Mouse (Mus musculus): ENCODE data around the gene Tmem38b. TPM values are rescaled to one million over a fixed set of nuclear protein-coding genes. Genes with fewer than 3 reads are reported as not detected.

Tmem38b gene
- polyA plus RNA-seq, 1 experiment from 2014 or later: 19.8 TPM

DNA sequence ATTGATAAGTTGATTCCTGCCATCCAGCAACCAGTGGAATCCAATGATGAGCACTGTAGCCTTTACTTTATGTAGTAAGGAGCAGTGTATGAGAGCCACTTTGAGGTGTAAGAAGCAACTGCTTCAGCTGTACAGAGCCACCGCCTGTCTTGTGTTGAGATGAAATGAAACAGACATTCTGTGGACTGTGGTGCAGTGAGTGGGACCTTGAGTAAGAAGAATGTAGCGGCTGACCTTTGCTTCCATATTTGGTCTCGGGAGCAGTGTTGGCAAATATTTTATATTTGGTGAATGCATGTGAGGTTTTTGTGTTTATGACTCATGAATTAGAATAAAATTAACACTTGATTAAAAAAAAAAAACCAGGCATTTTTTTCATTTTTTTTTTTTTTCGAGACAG lies 21.7 kb downstream of the Tmem38b start:
- in situ Hi-C loops (cut with MboI; ENCODE audit: low pct_unique_long_range_greater_than_20kb): loop anchor here (10.0 kb wide), 1 partner anchor 93 kb away; no protein-coding TSS in a partner anchor
- no peak for DNase-seq (ENCODE audit: low read depth, low spot score)
- no peaks in the 10 kb centered on the region for H3K27me3 ChIP-seq
- TF ChIP-seq CTCF (IDR thresholded peaks at IDR 0.05): no peak
- ATAC-seq: no peak
- POLR2A ChIA-PET: no interaction called here
- CTCF ChIA-PET: interaction anchor here (1.0 kb wide), 1 partner anchor 107 kb away, joined by 3 read pairs; no protein-coding TSS in a partner anchor

DNA sequence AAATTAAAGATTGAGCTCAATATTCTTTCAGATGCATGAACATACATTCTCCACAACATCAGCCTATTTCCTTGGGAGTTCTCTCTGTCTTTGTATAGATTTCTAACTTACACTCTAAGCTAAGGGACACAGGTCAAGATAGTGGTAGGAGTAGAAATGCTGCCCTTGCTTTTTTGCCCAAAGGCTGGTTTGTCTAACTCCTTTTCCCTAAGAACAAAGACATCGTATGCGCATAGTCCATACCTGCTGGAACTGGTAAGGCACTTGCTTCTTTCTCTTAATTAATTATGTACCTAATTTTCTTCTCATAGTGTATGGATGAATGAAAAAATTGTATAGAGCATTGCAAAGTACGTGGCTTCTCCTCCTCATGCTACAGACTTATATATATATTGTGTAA lies 22.5 kb downstream of the Tmem38b start:
- in situ Hi-C loops (cut with MboI; ENCODE audit: low pct_unique_long_range_greater_than_20kb): loop anchor here (10.0 kb wide), 1 partner anchor 94 kb away; no protein-coding TSS in a partner anchor
- ChIA-PET POLR2A (interaction anchor here (0.8 kb wide), 1 partner anchor 1488 kb away, joined by 3 read pairs; no protein-coding TSS in a partner anchor), CTCF (interaction anchor here (1.4 to 1.8 kb wide), 2 partner anchors 36 to 110 kb away, joined by 3 to 4 read pairs; no protein-coding TSS in a partner anchor)
- H3K27me3 ChIP-seq: no peaks in the 10 kb centered on the region
- DNase-seq (ENCODE audit: low read depth, low spot score) (no peak), ATAC-seq (no peak)
- no peak for TF ChIP-seq CTCF (IDR thresholded peaks at IDR 0.05)

DNA sequence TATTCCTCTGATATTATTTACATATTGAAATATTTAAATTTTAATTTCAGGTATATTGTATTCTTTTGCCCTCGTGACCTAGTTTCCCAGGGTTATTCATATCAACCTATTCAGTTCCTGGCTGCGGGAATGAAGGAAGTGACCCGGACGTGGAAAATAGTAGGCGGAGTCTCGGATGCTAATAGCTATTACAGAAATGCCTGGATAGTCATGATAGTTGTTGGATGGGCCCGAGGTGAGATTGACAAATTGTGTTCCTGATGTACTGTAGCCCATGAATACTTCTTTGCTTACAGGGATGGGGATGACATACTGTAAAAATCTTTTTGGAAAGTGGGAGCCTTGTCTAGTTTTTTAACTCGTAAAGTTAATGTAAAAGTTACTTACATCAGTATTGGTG lies 23.0 kb downstream of the Tmem38b start:
- in situ Hi-C loops (cut with MboI; ENCODE audit: low pct_unique_long_range_greater_than_20kb): loop anchor here (10.0 kb wide), 1 partner anchor 94 kb away; no protein-coding TSS in a partner anchor
- ChIA-PET CTCF (interaction anchor here (1.4 to 1.8 kb wide), 2 partner anchors 36 to 110 kb away, joined by 3 to 4 read pairs; no protein-coding TSS in a partner anchor), POLR2A (interaction anchor here (0.8 kb wide), 1 partner anchor 1488 kb away, joined by 3 read pairs; no protein-coding TSS in a partner anchor)
- no peak for DNase-seq (ENCODE audit: low read depth, low spot score)
- no peak for ATAC-seq
- no peak for TF ChIP-seq CTCF (IDR thresholded peaks at IDR 0.05)
- no peaks in the 10 kb centered on the region for H3K27me3 ChIP-seq

DNA sequence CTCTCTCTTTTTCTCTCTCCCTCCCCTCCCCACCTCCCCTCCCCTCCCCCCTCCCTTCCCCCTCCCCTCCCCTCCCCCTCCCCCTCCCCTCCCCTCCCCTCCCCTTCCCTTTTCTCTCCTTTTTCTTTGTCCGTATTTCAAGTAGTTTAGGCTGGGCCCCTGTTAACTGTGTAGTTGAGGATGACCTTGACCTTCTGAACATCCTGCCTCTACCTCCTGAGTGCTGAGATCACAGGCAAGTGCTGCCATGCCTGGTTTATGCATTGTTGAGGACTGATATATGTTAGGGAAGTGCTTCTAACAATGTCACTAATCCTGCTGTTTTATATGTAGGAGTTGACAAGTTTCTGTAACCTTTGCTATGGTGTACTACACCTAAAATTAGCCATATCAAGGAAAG lies 24.0 kb downstream of the Tmem38b start:
- ChIA-PET CTCF (interaction anchor here (1.8 kb wide), 1 partner anchor 35 kb away, joined by 3 read pairs; no protein-coding TSS in a partner anchor), POLR2A (no interaction called here)
- ATAC-seq (no peak), DNase-seq (ENCODE audit: low read depth, low spot score) (no peak)
- no peak for TF ChIP-seq CTCF (IDR thresholded peaks at IDR 0.05)
- in situ Hi-C loops (cut with MboI; ENCODE audit: low pct_unique_long_range_greater_than_20kb): loop anchor here (10.0 kb wide), 1 partner anchor 95 kb away; no protein-coding TSS in a partner anchor
- H3K27me3 ChIP-seq: no peaks in the 10 kb centered on the region

DNA sequence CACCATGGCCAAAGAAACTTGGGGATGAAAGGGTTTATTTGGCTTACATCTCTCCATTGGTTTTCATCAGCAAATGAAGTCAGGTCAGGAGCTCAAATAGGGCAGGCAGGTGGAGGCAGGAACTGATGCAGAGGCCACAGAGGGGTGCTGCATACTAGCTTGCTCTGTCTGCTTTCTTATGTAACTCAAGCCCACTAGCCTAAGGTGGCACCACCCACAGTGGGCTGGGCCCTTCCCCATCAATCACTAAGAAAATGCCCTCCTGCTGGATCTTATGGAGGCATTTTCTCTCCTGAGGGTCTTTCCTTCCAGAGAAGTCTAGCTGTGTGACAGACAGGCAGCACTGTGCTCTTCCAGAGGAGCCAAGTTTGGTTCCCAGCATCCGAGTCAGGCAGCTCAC lies 27.5 kb downstream of the Tmem38b start:
- ChIA-PET POLR2A (no interaction called here), CTCF (interaction anchor here (1.1 to 1.4 kb wide), 2 partner anchors 8 to 113 kb away, joined by 3 to 4 read pairs; no protein-coding TSS in a partner anchor)
- in situ Hi-C loops (cut with MboI; ENCODE audit: low pct_unique_long_range_greater_than_20kb): no loop called here
- ATAC-seq: no peak
- no peak for TF ChIP-seq CTCF (IDR thresholded peaks at IDR 0.05)
- DNase-seq (ENCODE audit: low read depth, low spot score): no peak
- H3K27me3 ChIP-seq: no peaks in the 10 kb centered on the region

DNA sequence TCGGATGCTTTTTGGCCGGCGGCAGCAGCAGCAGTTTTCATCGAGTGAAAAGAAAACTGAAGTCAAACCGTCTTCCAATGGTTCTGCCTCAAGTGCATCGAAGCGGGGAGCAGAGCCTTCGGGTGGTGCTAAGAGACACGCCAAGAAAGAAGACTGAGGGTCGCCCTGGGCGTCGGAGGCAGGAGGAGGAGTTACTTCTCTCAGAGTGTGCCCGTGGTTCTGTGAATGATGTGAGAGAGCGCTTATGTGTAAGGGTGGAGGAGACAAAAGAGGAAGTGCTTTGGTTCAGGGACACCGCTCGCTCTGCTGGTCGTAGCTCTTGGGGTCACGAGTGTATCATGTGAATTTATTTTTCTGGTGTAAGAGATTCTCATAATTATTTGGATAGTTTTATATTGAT lies 34.1 kb downstream of the Tmem38b start:
- ChIA-PET POLR2A (no interaction called here), CTCF (no interaction called here)
- no peak for ATAC-seq
- in situ Hi-C loops (cut with MboI; ENCODE audit: low pct_unique_long_range_greater_than_20kb): no loop called here
- no peak for DNase-seq (ENCODE audit: low read depth, low spot score)
- no peak for TF ChIP-seq CTCF (IDR thresholded peaks at IDR 0.05)
- H3K27me3 ChIP-seq: no peaks in the 10 kb centered on the region

DNA sequence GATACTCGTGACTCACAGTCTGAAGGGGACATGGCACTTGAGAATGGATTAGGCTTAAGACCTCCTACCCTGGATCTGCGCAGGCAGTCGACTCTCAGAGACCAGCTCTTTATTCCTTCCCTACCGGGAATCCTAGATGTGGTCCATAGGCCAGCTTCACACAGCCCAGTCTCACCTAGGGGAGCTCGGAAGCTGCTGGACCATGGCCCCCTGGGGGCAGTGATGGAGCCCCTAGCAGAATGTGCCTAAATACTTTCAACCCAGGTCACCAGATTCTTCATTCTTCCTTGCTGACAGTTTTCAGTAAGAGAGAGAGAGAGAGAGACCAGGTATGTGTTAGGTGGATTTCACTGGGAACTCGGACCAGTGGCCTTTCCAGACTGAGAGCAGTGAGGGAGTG lies 36.3 kb downstream of the Tmem38b start:
- ATAC-seq (no peak), DNase-seq (ENCODE audit: low read depth, low spot score) (no peak)
- CTCF ChIA-PET: no interaction called here
- H3K27me3 ChIP-seq: no peaks in the 10 kb centered on the region
- no peak for TF ChIP-seq CTCF (IDR thresholded peaks at IDR 0.05)
- POLR2A ChIA-PET: no interaction called here
- in situ Hi-C loops (cut with MboI; ENCODE audit: low pct_unique_long_range_greater_than_20kb): no loop called here

DNA sequence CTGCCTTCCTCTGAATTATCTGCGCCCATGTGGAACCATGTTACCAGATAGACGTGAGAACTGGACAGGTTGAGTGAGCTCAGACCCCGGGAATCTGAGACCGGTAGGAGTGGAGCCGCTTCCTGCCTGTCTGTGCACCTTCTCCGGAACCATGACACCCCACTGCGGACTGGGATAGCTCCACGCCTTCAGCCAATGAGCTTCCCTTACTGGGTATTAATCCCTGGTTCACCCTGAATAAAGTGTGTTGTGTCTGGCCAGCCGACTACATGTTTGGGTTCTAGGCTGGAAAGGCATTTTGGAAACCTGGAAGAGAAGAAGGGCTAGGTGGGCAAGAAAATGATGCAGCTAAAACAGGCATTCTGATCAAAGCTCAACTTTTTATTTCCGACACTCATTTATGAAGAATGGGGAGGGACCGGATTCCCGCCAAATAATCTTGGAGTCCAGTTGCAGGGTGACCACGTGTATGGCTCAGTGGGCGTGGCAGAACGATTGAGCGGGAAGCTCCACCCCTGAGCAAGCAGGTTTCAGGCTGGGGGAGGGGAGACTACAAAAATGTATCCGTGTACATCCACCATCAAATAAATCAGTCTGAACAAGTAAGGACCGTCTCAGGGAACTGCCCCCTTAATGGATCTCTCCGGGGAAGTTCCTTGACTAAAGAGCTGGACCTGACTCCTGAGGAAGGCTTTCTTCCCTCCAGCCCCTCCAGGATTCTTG lies 38.4 kb downstream of the Tmem38b start:
- ChIA-PET POLR2A (no interaction called here), CTCF (no interaction called here)
- TF ChIP-seq CTCF (IDR thresholded peaks at IDR 0.05): no peak
- in situ Hi-C loops (cut with MboI; ENCODE audit: low pct_unique_long_range_greater_than_20kb): no loop called here
- ATAC-seq (no peak), DNase-seq (ENCODE audit: low read depth, low spot score) (no peak)
- H3K27me3 ChIP-seq: no peaks in the 10 kb centered on the region

DNA sequence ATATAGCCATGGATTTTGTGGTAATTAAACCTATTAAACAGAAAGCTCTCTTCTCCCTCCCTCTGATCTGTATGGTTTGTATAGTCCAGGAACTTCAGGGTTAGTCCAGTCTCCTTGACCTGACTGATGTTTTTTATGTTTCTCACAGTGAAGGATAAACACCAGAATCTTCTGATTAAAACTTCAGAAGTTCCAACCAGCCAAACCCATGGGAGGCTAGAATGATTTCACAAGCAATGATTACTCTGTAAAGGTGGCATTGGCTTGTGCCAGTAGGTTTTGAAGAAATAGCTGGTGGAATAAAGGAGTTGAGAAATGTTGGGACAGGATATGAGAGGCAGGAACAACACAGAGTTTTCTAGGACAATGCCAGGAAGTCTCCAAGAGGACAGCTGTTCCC lies 40.6 kb downstream of the Tmem38b start:
- DNase-seq (ENCODE audit: low read depth, low spot score) (no peak), ATAC-seq (no peak)
- in situ Hi-C loops (cut with MboI; ENCODE audit: low pct_unique_long_range_greater_than_20kb): no loop called here
- TF ChIP-seq CTCF (IDR thresholded peaks at IDR 0.05): no peak
- CTCF ChIA-PET: interaction anchor here (0.8 kb wide), 1 partner anchor 9 kb away, joined by 3 read pairs; no protein-coding TSS in a partner anchor
- H3K27me3 ChIP-seq: no peaks in the 10 kb centered on the region
- POLR2A ChIA-PET: no interaction called here

DNA sequence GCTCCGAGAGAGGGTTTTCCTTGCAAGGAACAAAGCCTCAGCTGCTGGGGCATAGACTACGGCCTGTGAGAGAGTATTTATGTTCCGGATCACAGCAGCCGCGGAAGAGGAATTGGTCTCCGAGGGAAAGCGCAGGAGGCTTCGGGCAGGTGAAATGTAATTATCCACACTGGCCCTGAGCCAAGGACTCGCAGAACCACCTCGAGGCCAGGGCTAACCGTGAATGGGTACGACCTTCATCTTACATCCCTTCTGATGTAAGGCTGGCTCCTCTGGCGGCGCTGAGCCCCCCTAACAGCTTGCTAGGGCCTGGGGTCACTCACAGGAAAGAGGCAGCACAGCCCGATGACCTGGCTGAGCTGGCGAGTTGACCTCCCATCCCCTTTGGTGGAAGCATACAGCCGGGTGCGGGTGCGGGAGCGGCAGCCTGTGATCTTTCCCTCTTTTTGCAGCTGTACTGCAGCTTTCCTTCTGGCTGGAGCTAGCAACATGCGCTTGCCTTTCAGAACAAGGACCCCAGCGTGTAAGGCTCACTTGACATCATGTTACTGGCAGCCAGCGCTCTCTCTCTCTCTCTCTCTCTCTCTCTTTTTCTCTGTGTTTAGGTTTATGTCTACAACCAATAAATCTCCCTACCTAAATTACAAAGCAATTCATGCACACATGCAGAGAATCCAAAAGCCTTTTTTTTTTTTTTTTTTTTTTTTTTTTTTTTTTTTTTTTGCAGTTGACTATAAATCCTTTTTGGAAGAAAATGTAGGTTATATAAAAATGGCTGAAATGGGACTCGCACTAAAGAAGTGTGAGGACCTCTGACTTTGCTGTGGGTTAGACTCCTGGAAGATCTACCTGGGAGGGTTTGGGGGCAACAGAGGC lies 52.9 kb downstream of the Tmem38b start:
- DNase-seq (ENCODE audit: low read depth, low spot score) (no peak), ATAC-seq (no peak)
- in situ Hi-C loops (cut with MboI; ENCODE audit: low pct_unique_long_range_greater_than_20kb): no loop called here
- no peak for TF ChIP-seq CTCF (IDR thresholded peaks at IDR 0.05)
- CTCF ChIA-PET: no interaction called here
- no peaks in the 10 kb centered on the region for H3K27me3 ChIP-seq
- POLR2A ChIA-PET: no interaction called here
